Comparison of ENCODE assay signal across 8 mouse cellular contexts in the genomic region with DNA sequence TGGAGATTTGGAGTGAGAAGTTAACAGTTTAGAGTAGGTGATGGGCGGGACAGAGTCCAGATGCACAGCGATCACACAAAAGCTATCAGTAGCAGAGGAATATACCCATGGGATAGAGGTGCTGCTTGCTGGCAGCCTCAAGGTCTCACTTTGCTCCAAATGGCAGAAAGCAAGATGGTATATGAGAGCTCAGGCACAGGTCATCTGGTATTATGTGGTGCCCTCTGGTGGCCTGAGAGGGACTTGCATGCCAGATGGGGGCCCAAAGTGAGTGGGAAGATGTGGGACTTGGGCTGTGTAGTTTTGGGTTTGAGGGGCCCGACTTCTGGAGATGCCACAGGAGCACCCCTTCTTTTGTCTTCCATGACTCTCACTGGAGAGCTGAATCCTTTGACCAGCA.
DNase-seq lines count a peak whose midpoint lies in the region; ATAC-seq and TF ChIP-seq lines count a peak whose summit lies in the region.

No protein-coding gene starts in this region.

- H3K4me2 ChIP-seq in neural tube, embryonic 15.5 days: no peak overlapping the region
- no peak overlapping the region for H3K4me2 ChIP-seq in forebrain, embryonic 14.5 days (ENCODE audit: low read length)
- H3K4me2 ChIP-seq in hindbrain, postnatal 0 days (ENCODE audit: low read depth, low read length): no peak overlapping the region
- H3K4me2 ChIP-seq in neural tube, embryonic 11.5 days (ENCODE audit: low read depth): no peak overlapping the region

- H3K4me1 ChIP-seq in neural tube, embryonic 15.5 days: no peaks in the 10 kb centered on the region
- no peaks in the 10 kb centered on the region for H3K4me1 ChIP-seq in forebrain, embryonic 14.5 days (ENCODE audit: control insufficient read depth, insufficient read depth, low read length)
- H3K4me1 ChIP-seq in hindbrain, postnatal 0 days (ENCODE audit: insufficient read depth, low read length): no peaks in the 10 kb centered on the region
- H3K4me1 ChIP-seq in neural tube, embryonic 11.5 days (ENCODE audit: control insufficient read depth, insufficient read depth, low read length): no peaks in the 10 kb centered on the region

- no peak overlapping the region for H3K27ac ChIP-seq in neural tube, embryonic 15.5 days (replicated peaks)
- H3K27ac ChIP-seq in forebrain, embryonic 14.5 days (ENCODE audit: low read depth, low read length): no peak overlapping the region
- no peak overlapping the region for H3K27ac ChIP-seq in hindbrain, postnatal 0 days
- H3K27ac ChIP-seq in neural tube, embryonic 11.5 days (ENCODE audit: low read depth, low read length): no peak overlapping the region

- 61% methylated on average over 3 of the region's 3 CpGs for WGBS in neural tube, embryonic 15.5 days
- 51% methylated on average over 3 of the region's 3 CpGs for whole genome bisulfite sequencing in forebrain, embryonic 14.5 days
- 59% methylated on average over 3 of the region's 3 CpGs for WGBS in hindbrain, postnatal 0 days
- WGBS in neural tube, embryonic 11.5 days: 59% methylated on average over 3 of the region's 3 CpGs

- peak; percentile 92 for TF ChIP-seq CTCF in hindbrain, postnatal 0 days (IDR thresholded peaks at IDR 0.05; ENCODE audit: low read depth)

- no peaks in the 10 kb centered on the region for H3K36me3 ChIP-seq in neural tube, embryonic 15.5 days
- no peaks in the 10 kb centered on the region for H3K36me3 ChIP-seq in forebrain, embryonic 14.5 days (ENCODE audit: control insufficient read depth, insufficient read depth, low read length)
- no peaks in the 10 kb centered on the region for H3K36me3 ChIP-seq in hindbrain, postnatal 0 days (ENCODE audit: insufficient read depth, low read length)
- H3K36me3 ChIP-seq in neural tube, embryonic 11.5 days (ENCODE audit: control insufficient read depth, insufficient read depth, low read length): no peaks in the 10 kb centered on the region

- no peaks in the 10 kb centered on the region for H3K27me3 ChIP-seq in neural tube, embryonic 15.5 days (replicated peaks)
- no peaks in the 10 kb centered on the region for H3K27me3 ChIP-seq in forebrain, embryonic 14.5 days (replicated peaks; ENCODE audit: control insufficient read depth, insufficient read depth, low read length)
- no peaks in the 10 kb centered on the region for H3K27me3 ChIP-seq in hindbrain, postnatal 0 days (ENCODE audit: insufficient read depth, low read length)
- no peaks in the 10 kb centered on the region for H3K27me3 ChIP-seq in neural tube, embryonic 11.5 days (ENCODE audit: control insufficient read depth, insufficient read depth, low read length)

- H3K4me3 ChIP-seq in neural tube, embryonic 15.5 days (replicated peaks): no peak overlapping the region
- no peak overlapping the region for H3K4me3 ChIP-seq in forebrain, embryonic 14.5 days (ENCODE audit: low read depth, low read length)
- no peak overlapping the region for H3K4me3 ChIP-seq in hindbrain, postnatal 0 days (ENCODE audit: low read length)
- H3K4me3 ChIP-seq in neural tube, embryonic 11.5 days (ENCODE audit: low read depth, low read length): no peak overlapping the region

- intact Hi-C loops in left cerebral cortex, postnatal 4 days (cut with DNase I): loop anchor here (5.0 kb wide), 1 partner anchor 200 kb away; no protein-coding TSS in a partner anchor

- H3K9ac ChIP-seq in neural tube, embryonic 15.5 days (replicated peaks): no peak overlapping the region
- H3K9ac ChIP-seq in forebrain, embryonic 14.5 days (ENCODE audit: low read length): no peak overlapping the region
- no peak overlapping the region for H3K9ac ChIP-seq in hindbrain, postnatal 0 days (replicated peaks; ENCODE audit: low read length)
- no peak overlapping the region for H3K9ac ChIP-seq in neural tube, embryonic 11.5 days (ENCODE audit: low read length)

- no peaks in the 10 kb centered on the region for H3K9me3 ChIP-seq in neural tube, embryonic 15.5 days (replicated peaks)
- no peaks in the 10 kb centered on the region for H3K9me3 ChIP-seq in forebrain, embryonic 14.5 days (replicated peaks; ENCODE audit: control insufficient read depth, low read length)
- H3K9me3 ChIP-seq in hindbrain, postnatal 0 days (ENCODE audit: low read length): no peaks in the 10 kb centered on the region
- no peaks in the 10 kb centered on the region for H3K9me3 ChIP-seq in neural tube, embryonic 11.5 days (ENCODE audit: control insufficient read depth, low read length)

- ATAC-seq in neural tube, embryonic 15.5 days (ENCODE audit: low FRiP score): no peak
- ATAC-seq in forebrain, embryonic 14.5 days: peak; percentile 42; the same call in 1 of the 2 replicates
- ATAC-seq in hindbrain, postnatal 0 days: peak; percentile 62; the same call in 1 of the 2 replicates
- peak; percentile 35; the same call in 1 of the 2 replicates for ATAC-seq in neural tube, embryonic 11.5 days (ENCODE audit: insufficient read depth, low FRiP score, low TSS enrichment)

- peak; percentile 74 for DNase-seq in neural tube, embryonic 10.5 days (ENCODE audit: extremely low spot score, low spot score)
- DNase-seq in c-Kit-positive CD71-positive TER-119-positive erythroid progenitor cells, embryonic 14.5 days (ENCODE audit: low spot score): peak; percentile 24
- peak; percentile 68 for DNase-seq in forebrain, embryonic 14.5 days (ENCODE audit: low spot score)
- peak; percentile 69 for DNase-seq in hindbrain, postnatal 0 days (ENCODE audit: low spot score)
- peak; percentile 71 for DNase-seq in left cerebral cortex, postnatal 4 days
- DNase-seq in neural tube, embryonic 11.5 days (ENCODE audit: low spot score): peak; percentile 75
- peak; percentile 49 to 72 for DNase-seq in thymus, postnatal 10 days (ENCODE audit: low spot score in 2 of 2)

Comparison
In these comparisons a context has a peak if more than half of its experiments do, and no peak if none do; other contexts are left out.
1. DNase-seq: peak in every context shown above with its lines; median percentile 75 in neural tube, embryonic 11.5 days; 74 in neural tube, embryonic 10.5 days; 71 in left cerebral cortex, postnatal 4 days; 69 in hindbrain, postnatal 0 days; 68 in forebrain, embryonic 14.5 days; 60 in thymus, postnatal 10 days; 24 in c-Kit-positive CD71-positive TER-119-positive erythroid progenitor cells, embryonic 14.5 days.